Mouse (Mus musculus) cortical plate, adult 2 months (tissue): ENCODE results near the gene Krtap2-4.

Experiments
- CTCF ChIP-seq: fragments of 200-500 bp; IDR thresholded peaks from 2 replicates; pipeline ENCODE4 v1.5.1; 2011; ENCODE audit warnings: mild to moderate bottlenecking, control low read depth, low read length; ENCODE audit not compliant: insufficient read depth; ENCODE audit errors: extremely low read depth
- POLR2A ChIP-seq: fragments of 200-500 bp; IDR thresholded peaks from 2 replicates; pipeline ENCODE4 v1.6.1; 2011; ENCODE audit warnings: mild to moderate bottlenecking, low read length, control low read depth; ENCODE audit not compliant: insufficient read depth; ENCODE audit errors: extremely low read depth

DNA sequence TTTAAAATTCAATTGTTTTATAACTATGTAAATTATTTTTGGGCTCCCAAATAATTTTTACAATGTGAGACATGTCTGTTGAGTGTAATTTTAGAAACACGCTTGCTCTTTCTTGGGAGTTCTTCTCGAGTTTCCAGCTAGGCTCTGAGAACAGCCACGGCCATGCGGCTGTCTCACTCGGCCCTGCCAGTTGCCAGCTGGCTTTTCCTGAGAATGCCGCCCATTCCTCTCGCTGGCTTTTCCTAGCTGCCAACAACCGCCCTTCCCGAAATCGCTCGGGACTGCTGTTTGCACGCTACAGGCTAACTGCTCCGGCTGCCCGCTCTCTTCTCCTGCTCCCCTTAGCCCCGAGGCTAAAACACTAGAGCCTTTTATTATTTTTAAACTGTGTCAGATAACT, 31.8 kb upstream of the Krtap2-4 start:
- TF ChIP-seq CTCF = no peak
- no peak for TF ChIP-seq POLR2A
